Mouse (Mus musculus) myocyte (in vitro differentiated cells): Measurements from ENCODE around the gene Clptm1l. TPM values are rescaled to one million over a fixed set of nuclear protein-coding genes. Genes with fewer than 3 reads are reported as not detected.
A peak's percentile ranks its signal among the peaks of the same experiment; 100 is the strongest.

ENCODE experiments used
- H3K27me3 ChIP-seq: one replicate; pipeline ENCODE4 v1.6.1; 2011; ENCODE audit not compliant: control insufficient read depth, insufficient read depth, insufficient read length
- H3K36me3 ChIP-seq: one replicate; pipeline ENCODE4 v1.6.1; 2011; ENCODE audit not compliant: control insufficient read depth, insufficient read depth
- H3K4me2 ChIP-seq: one replicate; pipeline ENCODE4 v1.6.1; 2011; ENCODE audit warnings: low read depth, control low read depth
- H3K4me3 ChIP-seq: one replicate; pipeline ENCODE4 v1.5.1; 2011; ENCODE audit warnings: mild to moderate bottlenecking, control low read depth, moderate library complexity
- H3K79me2 ChIP-seq: one replicate; pipeline ENCODE4 v1.6.1; 2011; ENCODE audit not compliant: control insufficient read depth, insufficient read depth
- H3ac ChIP-seq: one replicate; pipeline ENCODE4 v1.6.1; 2011; ENCODE audit not compliant: control insufficient read depth, insufficient read length
- CEBPB ChIP-seq: IDR thresholded peaks from 2 replicates; pipeline ENCODE4 v1.6.1; 2011; ENCODE audit warnings: mild to moderate bottlenecking, moderate library complexity; ENCODE audit not compliant: poor library complexity, insufficient read depth, severe bottlenecking
- E2F4 ChIP-seq: IDR thresholded peaks from one replicate; pipeline ENCODE4 v1.6.1; 2011; ENCODE audit warnings: mild to moderate bottlenecking, control low read depth, moderate library complexity; ENCODE audit not compliant: insufficient read depth
- MAX ChIP-seq: IDR thresholded peaks from one replicate; pipeline ENCODE4 v1.6.1; 2011; ENCODE audit warnings: low read depth, mild to moderate bottlenecking, control low read depth
- MYOD1 ChIP-seq, 3 experiments: IDR thresholded peaks; one replicate each; pipeline ENCODE4 v1.6.1; 2011; ENCODE audit warnings: control low read depth in 2 of 3, low read depth in 2 of 3, mild to moderate bottlenecking in 2 of 3, moderate library complexity in 1 of 3; ENCODE audit not compliant: insufficient read length in 2 of 3, control insufficient read depth in 1 of 3
- MYOG ChIP-seq, 3 experiments: IDR thresholded peaks; one replicate each; pipeline ENCODE4 v1.6.1; 2011; ENCODE audit warnings: control low read depth in 2 of 3, low read depth in 2 of 3, mild to moderate bottlenecking in 2 of 3; ENCODE audit not compliant: insufficient read length in 2 of 3, control insufficient read depth in 1 of 3, insufficient read depth in 1 of 3
- POLR2A ChIP-seq: IDR thresholded peaks from one replicate; pipeline ENCODE4 v1.6.1; 2011; ENCODE audit warnings: low read depth, mild to moderate bottlenecking, control low read depth, moderate library complexity; ENCODE audit not compliant: insufficient read length
- POLR2AphosphoS2 ChIP-seq: IDR thresholded peaks from one replicate; pipeline ENCODE4 v1.6.1; 2011; ENCODE audit warnings: low read depth, control low read depth; ENCODE audit not compliant: insufficient read length
- REST ChIP-seq: IDR thresholded peaks from one replicate; pipeline ENCODE4 v1.6.1; 2011; ENCODE audit warnings: mild to moderate bottlenecking, control low read depth, moderate library complexity; ENCODE audit not compliant: insufficient read depth, insufficient read length
- SRF ChIP-seq: IDR thresholded peaks from one replicate; pipeline ENCODE4 v1.6.1; 2011; ENCODE audit warnings: low read depth; ENCODE audit not compliant: control insufficient read depth, insufficient read length
- TCF12 ChIP-seq: IDR thresholded peaks from one replicate; pipeline ENCODE4 v1.6.1; 2011; ENCODE audit warnings: mild to moderate bottlenecking, control low read depth; ENCODE audit not compliant: poor library complexity, insufficient read depth, severe bottlenecking
- TCF3 ChIP-seq: IDR thresholded peaks from one replicate; pipeline ENCODE4 v1.6.1; 2011; ENCODE audit warnings: low read depth, control low read depth; ENCODE audit not compliant: insufficient read length
- USF1 ChIP-seq: IDR thresholded peaks from one replicate; pipeline ENCODE4 v1.6.1; 2011; ENCODE audit warnings: low read depth, mild to moderate bottlenecking, control low read depth, moderate library complexity
- polyA plus RNA-seq: library from polyadenylated mRNA; unstranded; fragments of >200 nt; fragmentation: generic; extraction: Trizol; gene quantifications from one replicate; pipeline ENCODE4 v1.2.1, GENCODE M21; 2012; ENCODE audit warnings: missing spikeins

Gene Clptm1l
- polyA plus RNA-seq, 1 experiment = 147 TPM

- Histone ChIP-seq H3K36me3 (peaks cover 29% of the 10 kb centered on the region), H3K79me2 (no peaks in the 10 kb centered on the region), H3K27me3 (no peaks in the 10 kb centered on the region), H3K4me2 (no peak overlapping the region), H3ac (no peak overlapping the region), H3K4me3 (no peak overlapping the region)
- TF ChIP-seq POLR2A (no peak), MAX (no peak), TCF12 (no peak), E2F4 (no peak), POLR2AphosphoS2 (no peak), REST (no peak), SRF (no peak), MYOG (IDR thresholded peaks at IDR 0.05; ENCODE audit: control insufficient read depth in 1 of 3, insufficient read depth in 1 of 3, insufficient read length in 2 of 3, low read depth in 2 of 3) (no peak), TCF3 (no peak), MYOD1 (IDR thresholded peaks at IDR 0.05; ENCODE audit: control insufficient read depth in 1 of 3, insufficient read length in 2 of 3, low read depth in 2 of 3) (no peak), CEBPB (no peak), USF1 (no peak)
Observed at GRCm38 (mm10) chr13:73618406-73618805, 14.6 kb downstream of the Clptm1l start.

DNA sequence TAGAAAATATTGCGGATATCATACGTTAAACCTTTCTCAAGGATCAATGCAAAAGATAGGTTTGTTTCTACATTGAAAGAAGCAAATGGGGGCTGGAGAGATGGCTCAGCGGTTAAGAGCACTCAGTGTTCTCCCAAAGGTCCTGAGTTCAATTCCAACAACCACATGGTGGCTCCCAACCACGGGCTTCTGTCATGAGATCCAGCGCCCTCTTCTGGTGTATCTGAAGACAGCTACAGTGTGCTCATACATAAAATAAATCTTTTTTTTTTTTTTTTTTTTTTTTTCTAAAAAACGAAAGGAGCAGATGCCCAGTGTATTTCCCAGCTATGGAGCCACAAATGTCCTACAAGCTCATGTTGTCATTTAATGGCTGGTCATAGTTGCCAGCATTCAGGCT, 16.8 kb downstream of the Clptm1l start:
- no peaks in the 10 kb centered on the region for H3K79me2 ChIP-seq
- no peak overlapping the region for H3ac ChIP-seq
- TF ChIP-seq TCF3 (no peak), POLR2A (no peak), SRF (no peak), USF1 (no peak), MAX (no peak)
- H3K4me2 ChIP-seq = no peak overlapping the region
- H3K27me3 ChIP-seq = no peaks in the 10 kb centered on the region
- peaks cover 22% of the 10 kb centered on the region for H3K36me3 ChIP-seq
- H3K4me3 ChIP-seq = no peak overlapping the region

- Histone ChIP-seq H3K36me3 (no peaks in the 10 kb centered on the region), H3K27me3 (no peaks in the 10 kb centered on the region), H3ac (no peak overlapping the region), H3K4me2 (peak overlapping the region; percentile 42), H3K79me2 (no peaks in the 10 kb centered on the region), H3K4me3 (no peak overlapping the region)
- no peak for TF ChIP-seq TCF3
- no peak for TF ChIP-seq TCF12
- TF ChIP-seq MAX = no peak
- no peak for TF ChIP-seq E2F4
- no peak for TF ChIP-seq USF1
- no peak for TF ChIP-seq REST
- no peak for TF ChIP-seq POLR2AphosphoS2
Observed at GRCm38 (mm10) chr13:73626410-73626744, 22.6 kb downstream of the Clptm1l start.

DNA sequence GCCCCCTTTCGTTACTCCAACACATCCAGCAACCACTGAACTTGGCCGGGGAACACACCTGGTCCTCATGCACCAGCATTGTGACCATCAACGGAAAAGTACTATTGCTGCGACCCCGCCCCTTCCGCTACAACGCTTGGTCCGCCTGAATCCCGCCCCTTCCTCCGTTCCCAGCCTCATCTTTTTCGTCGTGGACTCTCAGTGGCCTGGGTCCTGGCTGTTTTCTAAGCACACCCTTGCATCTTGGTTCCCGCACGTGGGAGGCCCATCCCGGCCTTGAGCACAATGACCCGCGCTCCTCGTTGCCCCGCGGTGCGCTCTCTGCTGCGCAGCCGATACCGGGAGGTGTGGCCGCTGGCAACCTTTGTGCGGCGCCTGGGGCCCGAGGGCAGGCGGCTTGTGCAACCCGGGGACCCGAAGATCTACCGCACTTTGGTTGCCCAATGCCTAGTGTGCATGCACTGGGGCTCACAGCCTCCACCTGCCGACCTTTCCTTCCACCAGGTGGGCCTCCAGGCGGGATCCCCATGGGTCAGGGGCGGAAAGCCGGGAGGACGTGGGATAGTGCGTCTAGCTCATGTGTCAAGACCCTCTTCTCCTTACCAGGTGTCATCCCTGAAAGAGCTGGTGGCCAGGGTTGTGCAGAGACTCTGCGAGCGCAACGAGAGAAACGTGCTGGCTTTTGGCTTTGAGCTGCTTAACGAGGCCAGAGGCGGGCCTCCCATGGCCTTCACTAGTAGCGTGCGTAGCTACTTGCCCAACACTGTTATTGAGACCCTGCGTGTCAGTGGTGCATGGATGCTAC, 23.1 kb downstream of the Clptm1l start, which contains the start of gene Tert:
Gene Tert (plus strand): TSS at position 167 of the 805 bp plus-strand sequence.
- no peaks in the 10 kb centered on the region for H3K79me2 ChIP-seq
- peak within 1 kb of the TSS; percentile 42 for H3K4me2 ChIP-seq
- no peak within 1 kb of the TSS for H3ac ChIP-seq
- H3K27me3 ChIP-seq = no peaks in the 10 kb centered on the region
- no peaks in the 10 kb centered on the region for H3K36me3 ChIP-seq
- TF ChIP-seq POLR2AphosphoS2 (no peak), REST (no peak), E2F4 (no peak), SRF (no peak), MYOG (IDR thresholded peaks at IDR 0.05; ENCODE audit: control insufficient read depth in 1 of 3, insufficient read depth in 1 of 3, insufficient read length in 2 of 3, low read depth in 2 of 3) (no peak), MAX (no peak), MYOD1 (IDR thresholded peaks at IDR 0.05; ENCODE audit: control insufficient read depth in 1 of 3, insufficient read length in 2 of 3, low read depth in 2 of 3) (no peak), USF1 (no peak), CEBPB (no peak), TCF12 (no peak), TCF3 (no peak), POLR2A (no peak)
- H3K4me3 ChIP-seq = no peak within 1 kb of the TSS

- H3K79me2 ChIP-seq = no peaks in the 10 kb centered on the region
- H3K4me2 ChIP-seq = no peak overlapping the region
- no peak overlapping the region for H3ac ChIP-seq
- no peaks in the 10 kb centered on the region for H3K36me3 ChIP-seq
- no peaks in the 10 kb centered on the region for H3K27me3 ChIP-seq
- TF ChIP-seq E2F4 (no peak), REST (no peak), TCF12 (no peak), CEBPB (no peak), USF1 (no peak), MAX (no peak), MYOD1 (IDR thresholded peaks at IDR 0.05; ENCODE audit: control insufficient read depth in 1 of 3, insufficient read length in 2 of 3, low read depth in 2 of 3) (no peak), TCF3 (no peak), POLR2A (no peak), MYOG (IDR thresholded peaks at IDR 0.05; ENCODE audit: control insufficient read depth in 1 of 3, insufficient read depth in 1 of 3, insufficient read length in 2 of 3, low read depth in 2 of 3) (no peak)
- no peak overlapping the region for H3K4me3 ChIP-seq
Observed at GRCm38 (mm10) chr13:73628586-73629113, 24.8 kb downstream of the Clptm1l start.
